8 mouse cellular contexts compared by ENCODE assay signal in genomic region chr11:74572459-74573061, GRCm38 (mm10). TPM values are rescaled to one million over a fixed set of nuclear protein-coding genes. Genes with fewer than 3 reads are reported as not detected.
A peak's percentile ranks its signal among the peaks of the same experiment; 100 is the strongest.
DNase-seq lines count a peak whose midpoint lies in the region; ATAC-seq and TF ChIP-seq lines count a peak whose summit lies in the region.

No protein-coding gene starts in this region.

- no peaks in the 10 kb centered on the region for H3K27me3 ChIP-seq in kidney, adult 2 months (replicated peaks; ENCODE audit: control insufficient read depth, insufficient read depth, low read length)
- H3K27me3 ChIP-seq in heart, adult 2 months (ENCODE audit: control insufficient read depth, insufficient read depth, low read length), result no peaks in the 10 kb centered on the region
- H3K27me3 ChIP-seq in lung, embryonic 16.5 days (ENCODE audit: control insufficient read depth, insufficient read depth, low read depth, low read length), result no peaks in the 10 kb centered on the region
- no peaks in the 10 kb centered on the region for H3K27me3 ChIP-seq in stomach, embryonic 14.5 days (ENCODE audit: control insufficient read depth, insufficient read depth, low read length)

- intact Hi-C loops in heart, adult 2 months (cut with DNase I), result no loop called here

- H3K36me3 ChIP-seq in kidney, adult 2 months (ENCODE audit: control insufficient read depth, insufficient read depth, low read length), result no peaks in the 10 kb centered on the region
- H3K36me3 ChIP-seq in heart, adult 2 months (ENCODE audit: control insufficient read depth, insufficient read depth, low read length), result no peaks in the 10 kb centered on the region
- H3K36me3 ChIP-seq in lung, embryonic 16.5 days (ENCODE audit: control insufficient read depth, insufficient read depth, low read length), result no peaks in the 10 kb centered on the region
- no peaks in the 10 kb centered on the region for H3K36me3 ChIP-seq in stomach, embryonic 14.5 days (ENCODE audit: control insufficient read depth, insufficient read depth, low read length)

- no peak overlapping the region for H3K9ac ChIP-seq in heart, adult 2 months (ENCODE audit: low read depth, low read length)
- H3K9ac ChIP-seq in lung, embryonic 16.5 days (ENCODE audit: low read length), result no peak overlapping the region
- no peak overlapping the region for H3K9ac ChIP-seq in stomach, embryonic 14.5 days (replicated peaks; ENCODE audit: low read depth, low read length)

- no peaks in the 10 kb centered on the region for H3K9me3 ChIP-seq in lung, embryonic 16.5 days (ENCODE audit: control insufficient read depth, low read length)
- H3K9me3 ChIP-seq in stomach, embryonic 14.5 days (ENCODE audit: control insufficient read depth, low read depth, low read length), result no peaks in the 10 kb centered on the region

- H3K79me2 ChIP-seq in heart, adult 2 months (replicated peaks; ENCODE audit: control insufficient read depth, insufficient read depth, low read length), result no peaks in the 10 kb centered on the region

- peak; percentile 19 for DNase-seq in kidney, adult 2 months
- DNase-seq in kidney, postnatal 14 days, result no peak
- peak; percentile 53 to 72 for DNase-seq in heart, adult 2 months
- DNase-seq in frontal cortex, postnatal 36 days (ENCODE audit: low spot score in 2 of 2), result no peak
- DNase-seq in cerebellum, postnatal 4 days (ENCODE audit: low spot score in 2 of 2), result no peak
- DNase-seq in cerebellum, adult 8-10 months, result no peak

- no peak overlapping the region for H3K4me3 ChIP-seq in kidney, adult 2 months (ENCODE audit: insufficient read depth, low read depth, low read length)
- no peak overlapping the region for H3K4me3 ChIP-seq in heart, adult 2 months
- no peak overlapping the region for H3K4me3 ChIP-seq in lung, embryonic 16.5 days (ENCODE audit: low read length)
- no peak overlapping the region for H3K4me3 ChIP-seq in stomach, embryonic 14.5 days (ENCODE audit: low read depth, low read length)

- no peaks in the 10 kb centered on the region for H3K4me1 ChIP-seq in kidney, adult 2 months (ENCODE audit: control insufficient read depth, insufficient read depth, low read length)
- no peaks in the 10 kb centered on the region; the same call in 1 of the 2 replicates for H3K4me1 ChIP-seq in heart, adult 2 months (ENCODE audit: control insufficient read depth, insufficient read depth, low read length)
- H3K4me1 ChIP-seq in lung, embryonic 16.5 days (replicated peaks; ENCODE audit: control insufficient read depth, insufficient read depth, low read length), result peaks cover 11% of the 10 kb centered on the region; the same call in 1 of the 2 replicates
- 0 out of 2 replicates have a peak, but pooled peaks cover 3% of the 10 kb centered on the region for H3K4me1 ChIP-seq in stomach, embryonic 14.5 days (ENCODE audit: control insufficient read depth, insufficient read depth, low read length)

- peak; percentile 24; the same call in 1 of the 2 replicates for ATAC-seq in lung, embryonic 16.5 days (ENCODE audit: low read depth)
- ATAC-seq in stomach, embryonic 14.5 days (ENCODE audit: insufficient number of reproducible peaks, insufficient read depth, low FRiP score, low read depth), result peak; percentile 66; the same call in 1 of the 2 replicates

- H3K4me2 ChIP-seq in lung, embryonic 16.5 days (ENCODE audit: low read depth, low read length), result no peak overlapping the region
- H3K4me2 ChIP-seq in stomach, embryonic 14.5 days (replicated peaks; ENCODE audit: low read depth, low read length), result no peak overlapping the region

- TF ChIP-seq CTCF in kidney, adult 2 months (conservative IDR thresholded peaks at IDR 0.05; ENCODE audit: insufficient read depth, insufficient read length, low read depth, low read length), result no peak
- no peak for TF ChIP-seq CTCF in heart, adult 2 months (IDR thresholded peaks at IDR 0.05)

- no peak for TF ChIP-seq EP300 in heart, adult 2 months (IDR thresholded peaks at IDR 0.05; ENCODE audit: insufficient read depth, low read depth, low read length)

- TF ChIP-seq POLR2A in kidney, adult 2 months (IDR thresholded peaks at IDR 0.05; ENCODE audit: low read depth, low read length), result no peak
- TF ChIP-seq POLR2A in heart, adult 2 months (IDR thresholded peaks at IDR 0.05; ENCODE audit: insufficient read depth, low read depth, low read length), result no peak

- WGBS in kidney, adult 2 months, result 69% methylated on average over 6 of the region's 6 CpGs
- 69% methylated on average over 6 of the region's 6 CpGs for WGBS in heart, adult 2 months
- 65% methylated on average over 6 of the region's 6 CpGs for WGBS in lung, embryonic 16.5 days
- 72% methylated on average over 6 of the region's 6 CpGs for WGBS in stomach, embryonic 14.5 days

- no peak overlapping the region for H3K27ac ChIP-seq in kidney, adult 2 months (ENCODE audit: insufficient read depth, low read depth, low read length)
- H3K27ac ChIP-seq in heart, adult 2 months, result no peak overlapping the region
- no peak overlapping the region for H3K27ac ChIP-seq in lung, embryonic 16.5 days (ENCODE audit: low read length)
- no peak overlapping the region for H3K27ac ChIP-seq in stomach, embryonic 14.5 days (ENCODE audit: low read length)

RNA-seq across cellular contexts. Expression of gene Rap1gap2, which starts 38.2 kb away (rescaled TPM):
- polyA plus RNA-seq in kidney, adult 2 months (2012; rRNA removed), result 24.9 and 29.4 TPM in 2 replicates
- 10 to 100 TPM; 82.7 to 88.9 TPM for total RNA-seq in heart, adult 2 months (2021)
- polyA plus RNA-seq in heart, adult 2 months (2012; rRNA removed), result 43.9 and 78.5 TPM in 2 replicates
- polyA plus RNA-seq in lung, embryonic 16.5 days (2015; fragmentation: Nextera tagmentation; extraction: Ambion mirVana), result 1.2 and 1.5 TPM in 2 replicates
- polyA plus RNA-seq in stomach, embryonic 14.5 days (2014; fragmentation: Nextera tagmentation; extraction: Ambion mirVana), result 5.6 and 6.6 TPM in 2 replicates

RNA-seq across cellular contexts. Expression of gene Ccdc92b, which starts 46.8 kb away (rescaled TPM):
- 0.13 and 0.18 TPM in 2 replicates for polyA plus RNA-seq in kidney, adult 2 months (2012; rRNA removed)
- total RNA-seq in heart, adult 2 months (2021), result under 1 TPM; 0.23 to 0.32 TPM
- 0.27 and 0.38 TPM in 2 replicates for polyA plus RNA-seq in heart, adult 2 months (2012; rRNA removed)
- polyA plus RNA-seq in lung, embryonic 16.5 days (2015; fragmentation: Nextera tagmentation; extraction: Ambion mirVana), result 0.33 and 0.53 TPM in 2 replicates
- 0.61 and 0.86 TPM in 2 replicates for polyA plus RNA-seq in stomach, embryonic 14.5 days (2014; fragmentation: Nextera tagmentation; extraction: Ambion mirVana)

Comparison
In these comparisons a context has a peak if more than half of its experiments do, and no peak if none do; other contexts are left out.
1. DNase-seq: peak in kidney, adult 2 months (single experiment) and heart, adult 2 months (2 of 2); none in kidney, postnatal 14 days (single experiment), frontal cortex, postnatal 36 days (0 of 2), cerebellum, postnatal 4 days (0 of 2) and cerebellum, adult 8-10 months (single experiment).